Mouse (Mus musculus) forebrain, embryonic 12.5 days (tissue): ENCODE results near the gene Vps37b. TPM values are rescaled to one million over a fixed set of nuclear protein-coding genes. Genes with fewer than 3 reads are reported as not detected.

ENCODE experiments used
- ATAC-seq: fragments of 200-750 bp; cut with Nextera tagmentation; 2 replicates; pipeline ENCODE4 v1.8.0; 2017; ENCODE audit warnings: moderate TSS enrichment; ENCODE audit not compliant: low FRiP score
- H3K27ac ChIP-seq: fragments of 300-500 bp; sonication (generic); 2 replicates; pipeline ENCODE4 v1.5.1; 2016; ENCODE audit warnings: mild to moderate bottlenecking
- H3K27me3 ChIP-seq: fragments of 300-500 bp; sonication (generic); 2 replicates; pipeline ENCODE4 v1.6.1; 2016; ENCODE audit warnings: mild to moderate bottlenecking
- H3K36me3 ChIP-seq: fragments of 300-500 bp; sonication (generic); replicated peaks from 2 replicates; pipeline ENCODE4 v1.6.1; 2016; ENCODE audit warnings: mild to moderate bottlenecking
- H3K4me1 ChIP-seq: fragments of 300-500 bp; sonication (generic); 2 replicates; pipeline ENCODE4 v1.6.1; 2016
- H3K4me2 ChIP-seq: fragments of 300-500 bp; sonication (generic); 2 replicates; pipeline ENCODE4 v1.6.1; 2016; ENCODE audit warnings: mild to moderate bottlenecking, moderate library complexity
- H3K4me3 ChIP-seq: fragments of 300-500 bp; sonication (generic); replicated peaks from 2 replicates; pipeline ENCODE4 v1.5.1; 2016; ENCODE audit warnings: mild to moderate bottlenecking
- H3K9ac ChIP-seq: fragments of 300-500 bp; sonication (generic); 2 replicates; pipeline ENCODE4 v1.6.1; 2016; ENCODE audit warnings: mild to moderate bottlenecking
- H3K9me3 ChIP-seq: fragments of 300-500 bp; sonication (generic); 2 replicates; pipeline ENCODE4 v1.6.1; 2016
- WGBS: fragments of 180-500 bp; shearing (Covaris S2); methylation state at CpG from one replicate; pipeline ENCODE4 v1.1.7; 2016; 5-methylcytosine and 5-hydroxymethylcytosine counted together
- microRNA-seq: library from miRNA; unstranded; fragments of <30 nt; microRNA quantifications from one replicate; pipeline ENCODE4, GENCODE M21; 2017
- polyA plus RNA-seq: library from polyadenylated mRNA; unstranded; fragments of >200 nt; fragmentation: Nextera tagmentation; extraction: Ambion mirVana; gene quantifications from 2 replicates; pipeline ENCODE4 v1.2.1, GENCODE M21; 2016

The Vps37b gene
- polyA plus RNA-seq, 1 experiment from 2014 or later = 70.5 TPM

DNA sequence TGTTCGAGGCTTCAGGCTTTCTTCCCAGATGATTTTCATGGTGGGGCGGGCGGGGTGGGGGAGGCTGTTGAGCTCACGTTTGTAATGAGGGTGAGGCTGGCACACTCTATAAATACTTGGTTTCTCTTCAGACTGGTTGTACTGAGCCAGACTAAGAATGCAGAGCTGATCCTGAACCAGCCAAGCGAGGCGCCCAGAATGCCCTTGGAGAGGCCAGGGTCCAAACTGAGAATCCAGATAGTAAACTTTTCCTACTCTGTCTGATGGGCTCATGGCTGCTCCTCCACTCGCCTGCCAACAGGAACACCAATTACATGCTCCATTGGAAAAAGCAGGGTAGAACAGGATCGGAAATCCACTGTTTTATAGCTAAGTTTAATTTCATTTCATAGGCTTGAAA, 62.9 kb downstream of the Vps37b start:
- no peak for ATAC-seq
- Histone ChIP-seq H3K27ac (no peak overlapping the region), H3K27me3 (peaks cover 17% of the 10 kb centered on the region)

GRCm38 (mm10) chr5:123968468-123968867, 63.6 kb downstream of the Vps37b start:
- Histone ChIP-seq H3K4me1 (peaks cover 5% of the 10 kb centered on the region), H3K36me3 (no peaks in the 10 kb centered on the region), H3K4me2 (no peak overlapping the region), H3K9ac (no peak overlapping the region), H3K27ac (no peak overlapping the region), H3K9me3 (no peaks in the 10 kb centered on the region), H3K27me3 (peaks cover 16% of the 10 kb centered on the region), H3K4me3 (no peak overlapping the region)
- WGBS = 92% methylated on average over 5 of the region's 5 CpGs
- ATAC-seq = no peak

More for the DNA sequence above, 62.9 kb downstream of the Vps37b start:
- Histone ChIP-seq H3K9me3 (no peaks in the 10 kb centered on the region), H3K4me2 (no peak overlapping the region), H3K4me3 (no peak overlapping the region), H3K4me1 (peaks cover 6% of the 10 kb centered on the region), H3K9ac (no peak overlapping the region), H3K36me3 (no peaks in the 10 kb centered on the region)
- 68% methylated on average over 8 of the region's 8 CpGs for WGBS

GRCm38 (mm10) chr5:123966759-123967158, 65.3 kb downstream of the Vps37b start:
- ATAC-seq = no peak
- no peaks in the 10 kb centered on the region for H3K4me1 ChIP-seq
- no peaks in the 10 kb centered on the region for H3K9me3 ChIP-seq
- peaks cover 5% of the 10 kb centered on the region; the same call in 1 of the 2 replicates for H3K27me3 ChIP-seq
- no peak overlapping the region for H3K4me2 ChIP-seq
- no peak overlapping the region for H3K4me3 ChIP-seq
- no peaks in the 10 kb centered on the region for H3K36me3 ChIP-seq
- no peak overlapping the region for H3K27ac ChIP-seq
- WGBS = 90% methylated on average over 2 of the region's 2 CpGs
- H3K9ac ChIP-seq = no peak overlapping the region

- WGBS = 95% methylated on average over 4 of the region's 4 CpGs
- H3K4me3 ChIP-seq = no peak overlapping the region
- H3K27me3 ChIP-seq = no peaks in the 10 kb centered on the region
- no peaks in the 10 kb centered on the region for H3K36me3 ChIP-seq
- ATAC-seq = no peak
- no peaks in the 10 kb centered on the region for H3K4me1 ChIP-seq
- H3K27ac ChIP-seq = no peak overlapping the region
- H3K9ac ChIP-seq = no peak overlapping the region
- no peaks in the 10 kb centered on the region for H3K9me3 ChIP-seq
- no peak overlapping the region for H3K4me2 ChIP-seq
Measured at GRCm38 (mm10) chr5:123964208-123964607, 67.9 kb downstream of the Vps37b start.

DNA sequence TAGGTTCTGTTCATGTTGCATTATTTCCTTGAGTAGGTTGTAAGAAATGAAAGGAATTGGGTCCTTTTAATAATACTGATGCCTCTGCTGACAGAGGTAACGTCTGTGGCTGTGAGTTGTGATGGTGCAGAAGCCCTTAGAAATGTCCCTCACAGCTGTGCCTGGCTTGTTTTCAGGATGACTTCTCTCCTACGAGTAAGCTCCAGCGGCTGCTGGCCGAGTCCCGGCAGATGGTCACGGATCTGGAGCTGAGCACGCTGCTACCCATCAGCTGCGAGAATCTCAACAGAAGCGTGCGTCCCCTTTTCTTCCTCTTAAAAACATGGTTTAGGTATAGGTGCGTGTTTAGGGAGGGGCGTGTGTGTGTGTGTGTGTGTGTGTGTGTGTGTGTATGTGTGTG, 71.0 kb downstream of the Vps37b start:
- Histone ChIP-seq H3K27me3 (no peaks in the 10 kb centered on the region), H3K4me2 (no peak overlapping the region), H3K4me1 (no peaks in the 10 kb centered on the region), H3K9ac (no peak overlapping the region), H3K27ac (no peak overlapping the region), H3K9me3 (no peaks in the 10 kb centered on the region), H3K36me3 (no peaks in the 10 kb centered on the region), H3K4me3 (no peak overlapping the region)
- ATAC-seq = no peak
- WGBS = 89% methylated on average over 11 of the region's 12 CpGs

DNA sequence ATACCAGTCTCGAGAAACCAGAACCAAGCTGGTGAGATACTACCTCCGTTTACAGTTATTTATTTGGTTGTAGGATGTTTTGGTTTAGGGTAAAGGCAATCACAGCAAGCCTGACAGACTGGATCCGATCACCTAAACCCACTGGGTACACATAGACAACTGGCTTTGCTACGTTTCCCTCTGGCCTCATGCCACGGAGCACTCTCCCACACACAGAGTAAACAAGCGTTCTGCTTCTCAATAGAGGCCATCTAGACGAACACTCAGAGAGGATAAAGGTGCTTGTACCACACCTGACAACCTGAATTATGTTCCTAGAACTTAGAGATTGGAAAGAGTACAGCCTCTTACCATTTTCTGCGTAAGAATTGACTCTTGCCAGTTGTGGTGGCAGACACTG, 71.9 kb downstream of the Vps37b start:
- no peaks in the 10 kb centered on the region for H3K4me1 ChIP-seq
- no peaks in the 10 kb centered on the region for H3K9me3 ChIP-seq
- ATAC-seq = no peak

GRCm38 (mm10) chr5:123959018-123959417, 73.1 kb downstream of the Vps37b start:
- Histone ChIP-seq H3K27ac (no peak overlapping the region), H3K9me3 (no peaks in the 10 kb centered on the region), H3K4me3 (no peak overlapping the region), H3K9ac (no peak overlapping the region), H3K27me3 (no peaks in the 10 kb centered on the region), H3K4me2 (no peak overlapping the region), H3K36me3 (no peaks in the 10 kb centered on the region), H3K4me1 (no peaks in the 10 kb centered on the region)
- ATAC-seq = no peak
- 73% methylated on average over 3 of the region's 3 CpGs for WGBS

More for the DNA sequence above, 71.9 kb downstream of the Vps37b start:
- Histone ChIP-seq H3K36me3 (no peaks in the 10 kb centered on the region), H3K27ac (no peak overlapping the region), H3K27me3 (no peaks in the 10 kb centered on the region), H3K9ac (no peak overlapping the region), H3K4me2 (no peak overlapping the region), H3K4me3 (no peak overlapping the region)
- 86% methylated on average over 8 of the region's 8 CpGs for WGBS

DNA sequence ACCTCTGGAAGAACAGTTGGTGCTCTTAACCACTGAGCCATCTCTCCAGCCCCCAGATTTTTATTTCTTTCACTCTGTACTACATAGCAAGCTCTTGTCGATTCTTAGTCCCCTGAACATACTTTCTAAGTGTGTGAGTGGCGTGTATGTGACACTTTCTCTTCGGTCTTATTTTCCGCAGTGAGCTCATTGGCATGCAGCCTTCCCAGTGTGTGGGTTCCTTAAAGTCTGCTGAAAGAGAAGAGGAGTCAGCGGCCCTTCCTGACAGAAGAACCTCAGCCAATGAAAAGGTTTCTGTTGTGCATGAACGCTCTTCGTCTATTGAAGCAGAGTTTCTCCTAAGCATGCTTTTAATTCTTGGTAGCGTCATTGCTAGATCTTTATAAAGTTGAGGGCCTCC, 74.9 kb downstream of the Vps37b start:
- WGBS = 86% methylated on average over 8 of the region's 8 CpGs
- no peak overlapping the region for H3K9ac ChIP-seq
- H3K27me3 ChIP-seq = no peaks in the 10 kb centered on the region
- no peak overlapping the region for H3K4me3 ChIP-seq
- no peak overlapping the region for H3K27ac ChIP-seq
- no peaks in the 10 kb centered on the region for H3K9me3 ChIP-seq
- H3K4me1 ChIP-seq = no peaks in the 10 kb centered on the region
- H3K4me2 ChIP-seq = no peak overlapping the region
- no peak for ATAC-seq
- H3K36me3 ChIP-seq = no peaks in the 10 kb centered on the region

Small RNA genes lying within 50 kb of the gene (microRNA-seq; reads per million reads assigned to microRNA genes)
- 0.73 reads per million for gene Mir7032

Other genes starting within 250 kb of the Vps37b start
- gene Hcar2, start 166.8 kb downstream of the Vps37b start, polyA plus RNA-seq = not detected in 2 replicates
- 0.09 and 0.17 TPM in 2 replicates for gene Hcar1, start 152.2 kb downstream of the Vps37b start, polyA plus RNA-seq
- 161 and 171 TPM in 2 replicates for gene Denr, start 125.1 kb downstream of the Vps37b start, polyA plus RNA-seq
- 1.4 and 3.4 TPM in 2 replicates for gene Gm43518, start 104.9 kb downstream of the Vps37b start, polyA plus RNA-seq
- gene Ccdc62, start 101.6 kb downstream of the Vps37b start, polyA plus RNA-seq = 4.4 and 5.6 TPM in 2 replicates
- gene Hip1r, start 58.6 kb downstream of the Vps37b start, polyA plus RNA-seq = 16.0 and 17.9 TPM in 2 replicates
- 2.9 and 3.3 TPM in 2 replicates for gene Abcb9, start 63.5 kb upstream of the Vps37b start, polyA plus RNA-seq
- 17.7 and 19.1 TPM in 2 replicates for gene Ogfod2, start 80.0 kb upstream of the Vps37b start, polyA plus RNA-seq
- 92.7 and 97.1 TPM in 2 replicates for gene Arl6ip4, start 83.8 kb upstream of the Vps37b start, polyA plus RNA-seq
- 6.8 and 8.9 TPM in 2 replicates for gene Pitpnm2, start 217.5 kb upstream of the Vps37b start, polyA plus RNA-seq